Mouse (Mus musculus) heart, embryonic 14.5 days (tissue): ENCODE results near the gene Scd1. TPM values are rescaled to one million over a fixed set of nuclear protein-coding genes. Genes with fewer than 3 reads are reported as not detected.

Source experiments
- ATAC-seq: fragments of 200-750 bp; cut with Nextera tagmentation; 2 replicates; pipeline ENCODE4 v1.8.0; 2017; ENCODE audit warnings: low read depth, moderate TSS enrichment; ENCODE audit not compliant: insufficient number of reproducible peaks, insufficient read depth, low FRiP score
- H3K27ac ChIP-seq, 2 experiments: fragments of 200-500 bp in 1 of 2; fragments of 300-500 bp in 1 of 2; sonication (generic) in 1 of 2; replicated peaks in 1 of 2; 2 replicates each; pipeline ENCODE4 v1.5.1; 2012 to 2014; ENCODE audit warnings: low read depth in 2 of 2, low read length in 2 of 2, control low read depth in 1 of 2, mild to moderate bottlenecking in 1 of 2, mixed read lengths in 1 of 2; ENCODE audit not compliant: control insufficient read depth in 1 of 2, insufficient read depth in 1 of 2
- H3K27me3 ChIP-seq: fragments of 300-500 bp; sonication (generic); 2 replicates; pipeline ENCODE4 v1.6.1; 2014; ENCODE audit warnings: mild to moderate bottlenecking, low read length, control low read depth; ENCODE audit not compliant: control insufficient read depth, insufficient read depth
- H3K36me3 ChIP-seq: fragments of 300-500 bp; sonication (generic); 2 replicates; pipeline ENCODE4 v1.6.1; 2014; ENCODE audit warnings: mild to moderate bottlenecking, control low read depth, low read length, mixed read lengths; ENCODE audit not compliant: control insufficient read depth, insufficient read depth
- H3K4me1 ChIP-seq, 2 experiments: fragments of 200-500 bp in 1 of 2; fragments of 300-500 bp in 1 of 2; sonication (generic) in 1 of 2; 2 replicates each; pipeline ENCODE4 v1.6.1; 2012 to 2014; ENCODE audit warnings: low read length in 2 of 2, control low read depth in 1 of 2, mixed read lengths in 1 of 2; ENCODE audit not compliant: control insufficient read depth in 2 of 2, insufficient read depth in 2 of 2
- H3K4me2 ChIP-seq: fragments of 300-500 bp; sonication (generic); 2 replicates; pipeline ENCODE4 v1.6.1; 2014; ENCODE audit warnings: mild to moderate bottlenecking, low read length
- H3K4me3 ChIP-seq, 2 experiments: fragments of 200-500 bp in 1 of 2; fragments of 300-500 bp in 1 of 2; sonication (generic) in 1 of 2; 2 replicates each; pipeline ENCODE4 v1.5.1; 2012 to 2014; ENCODE audit warnings: low read length in 2 of 2, mild to moderate bottlenecking in 2 of 2, control low read depth in 1 of 2, low read depth in 1 of 2, moderate library complexity in 1 of 2; ENCODE audit not compliant: control insufficient read depth in 1 of 2, insufficient read depth in 1 of 2
- H3K9ac ChIP-seq: fragments of 300-500 bp; sonication (generic); 2 replicates; pipeline ENCODE4 v1.6.1; 2014; ENCODE audit warnings: mild to moderate bottlenecking, low read length
- H3K9me3 ChIP-seq: fragments of 300-500 bp; sonication (generic); 2 replicates; pipeline ENCODE4 v1.6.1; 2016; ENCODE audit warnings: low read length, control low read depth; ENCODE audit not compliant: control insufficient read depth
- WGBS: fragments of 180-500 bp; shearing (Covaris S2); extraction: QIAGEN DNeasy Blood & Tissue Kit; methylation state at CpG from one replicate; pipeline ENCODE4 v1.1.7; 2014; 5-methylcytosine and 5-hydroxymethylcytosine counted together
- polyA plus RNA-seq: library from polyadenylated mRNA; unstranded; fragments of >200 nt; fragmentation: Nextera tagmentation; extraction: Ambion mirVana; gene quantifications from 2 replicates; pipeline ENCODE4 v1.2.1, GENCODE M21; 2014

Scd1 gene
- polyA plus RNA-seq, 1 experiment from 2014 or later = 1.0 TPM

DNA sequence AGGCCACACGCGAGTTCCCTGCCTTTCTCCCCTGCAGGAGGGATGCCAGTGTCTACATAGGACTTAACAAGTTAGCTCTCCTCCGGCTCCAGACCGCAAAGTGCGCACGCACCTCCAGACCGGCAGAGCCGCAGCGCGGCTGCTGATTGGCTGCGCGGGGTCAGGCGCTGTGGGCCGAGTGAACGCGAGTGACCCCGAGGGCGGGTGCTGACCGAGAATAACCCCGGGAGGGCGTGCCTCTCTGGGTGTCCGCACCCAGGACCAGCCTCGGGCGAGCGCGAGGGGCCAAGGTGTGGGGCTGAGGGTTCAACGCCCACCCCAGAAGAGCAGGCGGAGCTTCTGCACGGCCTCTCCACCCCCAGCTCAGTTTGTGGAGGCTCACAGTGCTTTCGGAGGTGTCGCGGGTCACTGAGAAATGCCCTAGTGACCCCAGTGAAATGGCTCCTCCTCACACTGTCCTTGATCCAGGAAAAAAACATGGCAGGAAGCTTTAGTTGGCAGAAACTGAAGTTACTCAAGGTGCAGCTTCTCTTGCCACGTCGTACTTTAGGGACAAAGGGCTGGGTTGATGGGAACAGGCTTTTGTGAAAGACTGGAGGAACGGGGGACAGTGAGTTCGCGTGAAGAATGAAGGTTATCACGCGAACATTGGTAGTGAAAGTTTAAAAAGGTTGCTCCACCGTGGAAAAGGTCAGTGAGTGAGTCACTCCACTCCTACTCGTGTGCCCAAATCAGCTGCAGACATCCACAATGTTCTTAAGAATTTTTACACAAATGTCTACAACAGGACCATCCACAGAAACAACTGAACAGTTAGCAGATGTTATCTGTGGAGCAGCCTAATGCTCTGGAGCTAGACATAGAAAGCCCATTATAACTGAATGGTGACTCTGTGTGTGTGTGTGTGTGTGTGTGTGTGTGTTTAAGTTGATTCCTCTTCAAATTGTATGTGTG, 18.9 kb downstream of the Scd1 start:
- H3K4me3 ChIP-seq = peak overlapping the region; percentile 61 to 70
- no peaks in the 10 kb centered on the region for H3K9me3 ChIP-seq
- no peaks in the 10 kb centered on the region for H3K36me3 ChIP-seq
- peak overlapping the region; percentile 79 for H3K9ac ChIP-seq
- H3K4me1 ChIP-seq = peaks cover 10 to 16% of the 10 kb centered on the region in 2 experiments
- no peaks in the 10 kb centered on the region for H3K27me3 ChIP-seq
- peak overlapping the region; percentile 90 for H3K4me2 ChIP-seq
- WGBS = 4% methylated on average over 41 of the region's 41 CpGs
- H3K27ac ChIP-seq = peak overlapping the region; percentile 89 to 92
- peak; percentile 97 for ATAC-seq

DNA sequence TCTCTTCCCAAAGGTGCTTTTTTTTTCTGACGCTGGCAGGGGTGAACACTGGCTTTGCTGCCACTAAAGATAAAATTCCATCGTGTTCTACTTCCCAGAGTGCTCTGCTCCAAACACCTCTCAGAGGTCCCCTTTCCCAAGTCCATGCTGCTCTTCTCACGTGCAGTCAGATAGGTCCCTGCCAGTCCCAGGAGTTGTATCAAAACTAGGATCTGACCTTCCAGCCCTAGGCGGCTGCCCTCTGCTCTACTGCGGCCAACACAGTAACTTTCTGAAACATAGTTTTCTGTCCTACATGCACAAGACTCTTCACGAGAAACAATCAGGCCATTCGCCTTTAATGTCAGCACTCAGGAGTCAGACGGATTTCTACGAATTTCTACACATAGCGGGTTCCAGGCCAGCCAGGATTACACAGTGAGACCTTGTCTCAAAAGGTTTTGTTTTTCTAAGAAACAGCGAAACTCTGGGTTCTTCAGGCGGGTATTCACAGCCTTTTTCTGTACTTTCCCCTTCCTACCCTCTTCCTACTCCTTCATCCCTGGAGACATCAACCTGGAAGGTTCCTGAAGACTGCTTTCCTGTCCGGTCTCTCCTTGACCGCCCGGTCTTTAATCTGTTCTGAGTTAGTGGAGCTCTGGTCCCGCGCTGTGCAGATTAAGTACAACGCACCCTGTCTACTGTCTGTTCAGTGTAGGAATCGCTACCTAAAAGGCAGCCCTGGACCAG, 19.8 kb downstream of the Scd1 start:
- Histone ChIP-seq H3K27me3 (no peaks in the 10 kb centered on the region), H3K27ac (peak overlapping the region; percentile 89 to 92), H3K9ac (peak overlapping the region; percentile 79), H3K4me2 (peak overlapping the region; percentile 90), H3K36me3 (no peaks in the 10 kb centered on the region), H3K4me1 (peaks cover 10 to 16% of the 10 kb centered on the region in 2 experiments), H3K4me3 (peak overlapping the region; percentile 61 to 70), H3K9me3 (no peaks in the 10 kb centered on the region)
- ATAC-seq = peak; percentile 47; the same call in 1 of the 2 replicates
- WGBS = 12% methylated on average over 19 of the region's 19 CpGs

DNA sequence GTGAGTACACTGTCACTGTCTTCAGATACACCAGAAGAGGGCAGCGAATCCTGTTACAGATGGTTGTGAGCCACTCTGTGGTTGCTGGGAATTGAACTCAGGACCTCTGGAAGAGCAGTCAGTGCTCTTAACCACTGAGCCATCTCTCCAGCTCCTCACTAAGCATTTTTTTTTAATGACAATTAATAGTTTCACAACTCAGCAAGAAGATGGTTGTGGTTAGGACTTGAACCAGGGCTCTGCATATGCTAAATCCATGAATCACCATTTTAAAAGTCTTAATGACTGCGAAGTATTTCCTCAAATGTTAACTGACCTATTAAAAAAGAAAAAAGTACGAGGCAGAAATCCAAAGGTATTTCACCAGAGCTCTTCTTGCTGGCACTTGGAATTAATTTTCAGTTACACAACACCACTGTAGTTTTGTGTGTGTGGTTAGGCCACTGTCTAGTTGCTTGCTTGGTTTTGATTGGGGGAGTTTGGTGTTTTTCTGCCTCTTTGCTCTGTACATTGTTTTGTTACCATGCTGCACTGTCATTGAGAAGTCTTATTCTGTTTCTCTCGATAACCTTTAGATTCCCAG, 20.5 kb downstream of the Scd1 start:
- ATAC-seq = no peak
- 0 out of 4 replicates have a peak overlapping the region, but pooled peaks of 1 of the 2 experiments have one; percentile 89 for H3K27ac ChIP-seq
- peaks cover 10 to 16% of the 10 kb centered on the region in 2 experiments for H3K4me1 ChIP-seq
- no peak overlapping the region for H3K9ac ChIP-seq
- no peaks in the 10 kb centered on the region for H3K36me3 ChIP-seq
- no peak overlapping the region; the same call in 1 of the 2 replicates for H3K4me2 ChIP-seq
- 85% methylated on average over 4 of the region's 4 CpGs for WGBS
- no peaks in the 10 kb centered on the region for H3K27me3 ChIP-seq
- no peak overlapping the region for H3K4me3 ChIP-seq
- no peaks in the 10 kb centered on the region for H3K9me3 ChIP-seq

DNA sequence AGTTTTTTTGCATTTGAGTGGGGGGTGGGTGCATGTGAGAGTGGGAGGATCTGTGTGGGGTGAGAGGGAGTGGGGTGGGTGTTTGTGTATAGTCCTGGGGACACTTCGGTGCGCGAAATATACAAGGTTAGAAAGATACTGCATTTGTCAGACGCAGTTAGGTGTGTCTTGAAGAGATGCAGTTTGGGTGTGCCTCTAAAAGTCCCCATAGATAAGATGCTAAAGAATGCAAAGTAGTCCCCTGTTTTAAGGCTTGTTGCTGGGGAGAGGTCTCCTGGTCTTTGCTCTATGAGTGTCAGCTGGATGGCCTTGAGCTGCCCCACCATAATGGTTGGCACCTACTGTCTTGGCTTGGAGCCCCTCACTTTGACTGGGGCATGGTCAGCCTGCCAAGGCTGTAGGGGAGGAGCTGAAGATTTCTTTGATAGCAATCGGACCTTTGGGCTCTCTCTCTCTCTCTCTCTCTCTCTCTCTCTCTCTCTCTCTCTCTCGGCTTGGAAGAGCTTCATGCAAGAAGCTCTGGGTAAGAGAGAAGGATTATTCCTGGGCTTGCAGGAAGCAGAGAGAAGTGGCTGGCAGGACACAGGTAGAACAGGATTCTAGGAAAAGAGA, 21.7 kb downstream of the Scd1 start:
- no peak overlapping the region for H3K9ac ChIP-seq
- H3K4me2 ChIP-seq = no peak overlapping the region
- H3K27ac ChIP-seq = no peak overlapping the region
- no peak overlapping the region for H3K4me3 ChIP-seq
- H3K36me3 ChIP-seq = no peaks in the 10 kb centered on the region
- no peak for ATAC-seq
- no peaks in the 10 kb centered on the region for H3K9me3 ChIP-seq
- 51% methylated on average over 6 of the region's 6 CpGs for WGBS
- peaks cover 10 to 16% of the 10 kb centered on the region in 2 experiments for H3K4me1 ChIP-seq
- no peaks in the 10 kb centered on the region for H3K27me3 ChIP-seq

DNA sequence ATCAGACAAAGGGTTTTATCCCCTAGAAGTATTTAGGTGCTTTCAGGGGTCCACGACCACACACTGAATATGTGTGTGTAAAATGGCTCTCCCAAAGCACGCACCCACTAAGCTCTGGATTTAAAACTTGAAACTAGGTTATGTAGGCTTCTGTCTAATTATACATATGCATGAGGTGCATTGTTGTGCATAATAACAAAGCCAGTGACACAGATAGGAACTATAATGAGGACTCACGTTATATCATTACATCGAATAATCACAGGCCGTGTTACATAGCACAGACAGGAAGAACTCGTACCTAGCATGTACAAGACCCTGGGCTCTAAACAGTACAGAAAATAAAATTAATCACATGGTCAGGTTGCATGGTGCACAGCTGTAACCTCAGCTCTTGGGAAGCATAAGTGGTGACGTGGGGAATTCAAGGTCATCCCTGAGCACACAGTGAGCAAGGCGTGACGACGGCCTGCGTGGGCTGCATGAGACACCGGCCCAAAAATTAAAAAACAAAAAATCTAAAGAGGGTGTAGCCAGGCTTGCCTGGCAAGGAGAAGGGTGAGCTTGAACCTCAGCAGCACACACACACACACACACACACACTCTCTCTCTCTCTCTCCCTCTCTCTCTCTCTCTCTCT, 24.9 kb downstream of the Scd1 start:
- no peak overlapping the region for H3K4me2 ChIP-seq
- H3K4me1 ChIP-seq = peaks cover 2 to 6% of the 10 kb centered on the region in 2 experiments
- H3K27ac ChIP-seq = no peak overlapping the region
- no peaks in the 10 kb centered on the region for H3K27me3 ChIP-seq
- ATAC-seq = no peak
- no peak overlapping the region for H3K9ac ChIP-seq
- H3K36me3 ChIP-seq = no peaks in the 10 kb centered on the region
- H3K4me3 ChIP-seq = no peak overlapping the region
- H3K9me3 ChIP-seq = no peaks in the 10 kb centered on the region
- 80% methylated on average over 12 of the region's 12 CpGs for WGBS

DNA sequence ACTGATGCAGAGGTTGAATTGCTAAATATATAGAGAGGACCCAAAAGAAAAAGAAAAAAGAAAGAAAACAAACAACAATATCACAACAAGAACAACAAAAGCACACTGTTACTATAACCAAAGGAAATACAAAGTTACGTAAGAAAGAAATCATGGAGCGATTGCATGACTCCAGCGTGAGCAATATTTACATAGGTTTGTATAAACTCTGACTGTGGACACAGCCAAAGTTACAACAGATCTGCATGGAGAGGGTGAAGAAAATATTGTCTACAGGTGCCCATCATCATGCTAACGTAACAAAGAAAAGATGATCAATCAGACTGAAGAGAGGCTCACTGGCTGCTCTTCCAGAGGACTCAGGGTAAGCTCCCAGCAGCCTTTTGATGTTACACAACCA, 27.6 kb downstream of the Scd1 start:
- no peaks in the 10 kb centered on the region for H3K4me1 ChIP-seq
- WGBS = 85% methylated on average over 4 of the region's 4 CpGs
- no peak overlapping the region for H3K4me2 ChIP-seq
- no peak overlapping the region for H3K4me3 ChIP-seq
- no peaks in the 10 kb centered on the region for H3K36me3 ChIP-seq
- H3K9me3 ChIP-seq = no peaks in the 10 kb centered on the region
- ATAC-seq = no peak
- H3K27me3 ChIP-seq = no peaks in the 10 kb centered on the region
- no peak overlapping the region for H3K9ac ChIP-seq
- H3K27ac ChIP-seq = no peak overlapping the region

DNA sequence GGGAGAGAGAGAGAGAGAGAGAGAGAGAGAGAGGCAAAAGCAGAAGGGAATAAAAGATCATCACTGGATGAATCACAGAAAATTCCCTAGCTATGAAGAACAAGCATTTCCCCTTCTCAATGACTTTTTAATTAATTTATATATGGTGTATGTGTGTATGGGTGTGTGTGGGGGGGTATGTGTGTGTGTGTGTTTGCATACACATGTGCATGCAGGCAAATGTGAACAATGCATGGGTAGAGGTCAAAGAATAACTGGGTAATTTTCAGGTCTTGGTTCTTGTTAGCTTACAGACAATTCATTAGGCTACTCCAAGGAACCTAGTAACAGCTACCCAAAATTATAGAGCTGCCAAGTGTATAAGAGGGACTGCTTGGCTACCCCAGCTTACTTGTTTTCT, 28.6 kb downstream of the Scd1 start:
- Histone ChIP-seq H3K4me1 (no peaks in the 10 kb centered on the region), H3K27ac (no peak overlapping the region), H3K36me3 (no peaks in the 10 kb centered on the region), H3K4me2 (no peak overlapping the region), H3K9ac (no peak overlapping the region), H3K9me3 (no peaks in the 10 kb centered on the region), H3K4me3 (no peak overlapping the region), H3K27me3 (no peaks in the 10 kb centered on the region)
- ATAC-seq = no peak
